Mouse (Mus musculus): ENCODE results near the gene Lingo2.

Gene Lingo2

GRCm38 (mm10) chr4:36951150-36951954 lies at the start of gene Lingo2:
Lingo2 (minus strand) TSS chr4:36951747.
- peak; percentile 63 for DNase-seq (ENCODE audit: low read depth, low spot score)

DNA sequence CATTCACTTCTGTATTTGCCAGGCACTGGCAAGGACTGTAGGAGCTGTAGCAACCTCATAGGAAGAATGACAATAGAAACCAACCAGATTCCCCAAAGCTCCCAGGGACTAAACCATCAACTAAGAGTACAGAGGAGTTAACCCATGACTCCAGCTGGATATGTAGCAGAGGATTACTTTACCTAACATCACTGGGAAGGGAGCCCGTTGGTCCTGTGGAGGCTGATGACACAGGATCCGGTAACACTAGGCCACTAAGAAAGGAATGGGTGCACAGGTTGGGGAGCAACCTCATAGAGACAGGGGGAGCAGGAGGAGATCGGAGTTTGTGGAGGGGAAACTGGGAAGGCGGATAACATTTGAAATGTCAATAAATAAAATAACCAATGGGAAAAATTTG lies 21.8 kb upstream of the Lingo2 start:
- no peak for DNase-seq (ENCODE audit: low read depth, low spot score)

DNA sequence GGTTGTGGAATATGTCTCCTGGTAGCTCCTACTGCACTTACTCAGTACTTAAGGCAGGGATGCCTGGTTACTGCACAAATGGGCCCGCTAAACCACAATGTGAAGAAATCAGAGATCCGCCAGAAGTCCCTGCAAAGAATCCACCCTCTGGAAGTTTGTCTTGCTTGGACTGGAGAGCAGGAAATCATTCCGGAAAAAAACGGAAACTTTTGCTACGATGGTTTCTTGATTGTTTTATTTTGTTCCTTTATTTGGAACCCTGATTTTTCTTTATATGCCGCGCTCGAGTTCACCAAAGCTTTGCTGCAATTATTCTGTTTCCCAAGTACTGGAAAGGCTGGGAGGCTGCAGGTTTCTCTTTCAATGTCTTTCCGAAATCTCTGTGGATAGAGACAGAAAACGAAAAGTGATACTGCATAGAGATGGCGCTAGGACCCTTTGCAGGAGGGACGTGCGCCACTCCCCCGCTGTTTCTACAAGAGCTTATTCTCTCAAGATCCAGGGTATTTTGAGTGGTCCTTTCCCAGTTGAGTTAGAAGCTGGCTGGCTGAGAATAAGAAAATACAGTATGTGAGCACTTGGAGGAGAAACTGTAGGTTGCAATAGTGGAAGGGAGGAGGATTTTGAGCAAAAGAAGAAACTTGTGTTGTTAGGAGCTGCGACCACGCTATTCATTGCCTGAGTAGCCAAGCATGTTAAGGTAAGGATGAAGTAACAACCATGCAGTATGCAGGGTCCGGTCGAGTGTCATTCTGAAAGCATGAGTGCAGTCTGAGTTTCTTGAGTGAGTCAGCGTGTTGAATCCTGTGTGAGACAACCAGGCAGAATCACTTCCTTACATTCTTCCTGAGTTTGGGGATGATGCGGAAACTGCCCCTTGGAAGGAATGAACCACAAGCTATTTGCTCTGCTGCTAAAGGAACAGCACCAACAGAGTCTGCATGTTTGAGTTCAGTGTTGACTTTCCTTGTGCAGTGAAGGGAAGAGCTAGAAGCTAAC lies 1.2 kb upstream of the Lingo2 start:
- peak; percentile 3 for DNase-seq (ENCODE audit: low read depth, low spot score)

DNA sequence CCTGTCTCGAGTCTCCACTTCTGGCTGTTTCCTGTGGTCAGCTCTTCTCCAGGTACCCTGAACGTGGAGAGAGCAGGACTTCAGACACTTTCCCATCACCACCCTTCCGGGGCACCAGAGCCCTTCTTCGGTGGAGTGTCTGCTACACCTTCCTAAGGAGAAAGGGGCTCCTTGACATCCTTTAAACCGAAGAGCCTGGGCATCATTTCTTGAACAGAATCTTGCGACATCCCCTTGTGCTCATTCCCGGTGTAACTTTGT lies 338 bp upstream of the Lingo2 start:
- DNase-seq (ENCODE audit: low read depth, low spot score) = no peak

- DNase-seq (ENCODE audit: low read depth, low spot score) = no peak
Observed at GRCm38 (mm10) chr4:36950790-36951149, 777 bp downstream of the Lingo2 start.

DNA sequence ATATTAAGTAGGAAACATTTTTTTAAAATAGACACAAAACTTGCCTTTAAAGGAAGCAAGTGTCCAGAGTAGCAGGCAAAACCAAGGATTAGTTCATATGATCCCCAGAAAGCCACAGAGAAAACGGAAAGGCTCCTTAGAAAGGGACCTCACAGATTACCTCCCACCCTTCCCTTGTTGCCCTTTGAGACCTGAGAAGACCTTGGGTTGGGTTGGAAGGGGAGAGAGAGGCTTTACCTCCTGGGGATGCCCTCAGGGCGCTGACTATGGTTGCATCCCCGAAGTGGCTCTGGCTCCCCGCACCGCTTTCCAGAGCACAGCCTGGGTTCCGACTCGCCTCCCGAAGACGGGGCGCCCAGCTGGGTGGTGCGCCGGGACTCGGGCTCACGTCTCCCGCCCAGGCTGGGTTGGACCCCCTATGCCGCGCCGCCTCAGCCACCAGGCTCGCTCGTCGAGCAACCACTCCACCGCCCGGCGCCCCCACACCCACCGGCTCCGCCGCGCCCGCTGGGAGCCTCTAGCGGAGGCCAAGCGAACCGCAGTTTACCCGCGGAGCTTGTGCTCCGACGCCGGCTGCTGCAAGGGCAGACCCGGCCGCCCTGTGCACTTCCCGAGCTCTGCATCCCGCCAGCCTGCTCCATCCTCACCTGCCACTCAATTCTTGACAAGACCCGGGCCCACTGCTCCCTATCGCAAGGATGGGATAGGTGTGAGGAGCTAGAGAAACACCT lies 1.4 kb downstream of the Lingo2 start:
- peak; percentile 87 for DNase-seq (ENCODE audit: low read depth, low spot score)

- DNase-seq (ENCODE audit: low read depth, low spot score) = no peak
Observed at GRCm38 (mm10) chr4:36890810-36891209, 60.7 kb downstream of the Lingo2 start.

GRCm38 (mm10) chr4:36890365-36890764 lies 61.2 kb downstream of the Lingo2 start:
- no peak for DNase-seq (ENCODE audit: low read depth, low spot score)

DNA sequence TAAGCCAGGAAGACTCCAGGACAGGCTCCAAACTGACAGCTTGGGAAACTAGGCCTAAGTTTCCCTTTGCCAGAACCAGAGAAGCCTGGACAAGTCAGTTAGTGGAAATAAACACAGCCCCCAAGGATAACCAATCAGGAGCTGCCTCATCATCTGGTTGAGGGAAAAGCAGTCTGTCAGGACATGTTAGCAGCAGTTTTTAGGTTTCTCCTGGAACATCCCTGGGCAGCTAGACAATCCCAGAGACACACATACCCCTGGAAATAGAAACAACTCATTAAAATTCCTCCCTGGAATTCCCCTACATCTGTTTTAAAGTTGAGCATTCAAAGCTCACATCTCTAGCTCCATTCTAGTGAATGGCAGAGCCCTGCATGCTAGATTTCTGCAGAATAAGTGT lies 76.8 kb downstream of the Lingo2 start:
- no peak for DNase-seq (ENCODE audit: low read depth, low spot score)

DNA sequence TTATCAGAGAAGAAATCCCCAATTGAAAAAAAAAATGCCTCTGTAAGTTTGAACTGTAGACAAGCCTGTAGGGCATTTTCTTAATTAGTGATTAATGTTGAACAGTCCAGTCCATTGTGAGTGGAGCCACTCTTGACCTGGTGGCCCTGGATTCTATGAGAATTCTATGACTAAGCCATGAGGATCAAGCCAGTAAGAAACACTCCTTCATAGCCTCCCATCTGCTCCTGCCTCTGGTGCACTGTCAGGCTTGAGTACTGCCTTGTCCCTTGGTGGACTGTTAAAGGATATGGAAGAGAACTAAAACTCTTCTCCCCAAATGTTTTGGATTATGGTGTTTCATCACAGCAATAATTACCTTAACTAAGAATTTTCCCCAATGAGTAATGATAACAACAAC lies 126.6 kb downstream of the Lingo2 start:
- no peak for DNase-seq (ENCODE audit: low read depth, low spot score)

DNA sequence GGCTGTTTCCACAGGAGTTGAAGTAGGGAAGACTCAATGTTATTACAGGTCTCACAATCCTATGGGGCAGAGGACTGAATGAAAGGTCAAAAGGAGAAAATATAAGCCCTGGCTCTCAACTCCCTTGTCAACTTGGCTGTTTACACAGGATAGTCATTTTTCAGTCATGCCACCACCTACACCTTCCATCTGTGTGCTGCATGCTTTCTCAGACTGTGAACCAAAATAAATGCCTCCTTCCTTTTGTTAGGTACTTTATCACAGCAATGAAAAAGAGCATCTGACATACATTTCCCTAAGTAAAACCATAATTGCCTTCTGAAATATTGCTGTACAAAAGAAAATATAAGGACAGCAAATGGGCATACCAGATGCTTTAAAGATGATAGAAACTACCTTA lies 129.6 kb downstream of the Lingo2 start:
- DNase-seq (ENCODE audit: low read depth, low spot score) = no peak

DNA sequence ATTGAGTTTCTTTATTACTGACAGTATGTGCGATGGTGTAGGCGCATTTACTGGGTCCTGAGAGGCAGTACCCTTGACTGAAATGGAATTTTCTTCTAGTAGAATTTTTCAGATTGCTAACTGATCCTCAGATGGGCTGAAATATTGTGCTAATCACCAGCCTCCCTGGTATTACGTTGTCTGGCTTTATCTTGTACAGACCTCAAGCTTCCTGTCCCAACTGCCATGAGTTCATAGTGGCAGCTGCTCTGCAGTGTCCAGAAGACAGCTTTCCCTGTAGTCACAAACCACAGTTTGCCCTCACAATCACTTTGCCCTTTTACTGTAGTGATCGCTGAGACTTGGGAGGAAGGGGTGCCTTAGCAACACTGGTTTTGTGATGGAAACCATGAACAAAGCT lies 176.5 kb downstream of the Lingo2 start:
- DNase-seq (ENCODE audit: low read depth, low spot score) = no peak

DNA sequence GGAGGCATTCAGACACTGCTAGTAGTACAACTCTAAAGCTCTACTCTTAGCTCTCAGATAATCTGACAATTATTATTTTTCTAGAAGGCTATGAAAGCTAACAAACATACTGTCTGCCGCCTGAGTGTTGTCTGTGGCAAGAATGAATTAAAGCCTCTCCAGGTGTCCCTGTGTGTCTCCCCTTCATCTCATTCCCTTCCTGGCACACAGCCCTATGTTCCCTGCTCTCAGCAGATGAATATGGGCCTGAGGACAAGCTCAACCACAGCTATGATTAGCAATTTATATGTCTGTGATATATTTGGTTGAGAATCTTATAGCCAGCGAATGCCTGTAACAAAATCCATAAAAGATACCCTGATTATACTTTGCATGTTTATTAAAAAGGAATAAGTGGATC lies 220.9 kb downstream of the Lingo2 start:
- no peak for DNase-seq (ENCODE audit: low read depth, low spot score)

DNA sequence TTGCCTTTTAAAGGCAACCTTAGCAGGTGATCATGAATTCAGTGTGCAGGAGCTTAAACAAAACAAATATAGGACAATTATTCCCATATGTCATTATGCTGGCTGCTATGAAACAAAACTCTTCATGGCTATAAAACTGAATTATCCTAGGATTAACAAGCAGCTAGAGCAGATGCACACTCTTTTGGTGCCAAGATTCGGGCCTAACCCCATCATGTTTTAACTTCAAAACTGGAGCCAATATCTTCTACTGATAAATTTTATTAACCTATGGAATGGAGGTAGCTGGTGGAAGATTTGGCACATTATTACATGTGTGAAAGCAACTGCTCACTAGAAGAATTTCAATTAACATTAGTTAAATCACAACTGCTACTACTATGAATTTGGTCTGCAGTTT lies 235.1 kb downstream of the Lingo2 start:
- DNase-seq (ENCODE audit: low read depth, low spot score) = no peak

DNA sequence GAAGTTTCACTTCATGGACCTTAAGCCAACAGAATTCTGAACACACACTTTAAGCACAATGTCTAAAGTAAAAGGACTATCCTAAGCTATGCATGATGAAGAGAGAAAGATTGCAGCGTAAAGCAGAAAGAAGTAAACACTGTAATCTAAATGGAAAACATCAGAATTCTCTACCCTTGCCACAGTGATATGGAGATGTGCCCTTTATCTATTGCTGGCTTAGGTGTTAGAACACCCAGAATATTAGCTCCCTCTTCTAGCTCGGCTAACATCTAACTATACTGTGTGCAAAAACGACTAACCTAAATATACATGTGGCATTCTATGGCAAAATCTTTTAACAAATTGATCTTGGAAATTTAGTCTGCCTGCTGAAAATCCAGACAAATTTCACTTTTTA lies 252.7 kb downstream of the Lingo2 start:
- no peak for DNase-seq (ENCODE audit: low read depth, low spot score)

DNA sequence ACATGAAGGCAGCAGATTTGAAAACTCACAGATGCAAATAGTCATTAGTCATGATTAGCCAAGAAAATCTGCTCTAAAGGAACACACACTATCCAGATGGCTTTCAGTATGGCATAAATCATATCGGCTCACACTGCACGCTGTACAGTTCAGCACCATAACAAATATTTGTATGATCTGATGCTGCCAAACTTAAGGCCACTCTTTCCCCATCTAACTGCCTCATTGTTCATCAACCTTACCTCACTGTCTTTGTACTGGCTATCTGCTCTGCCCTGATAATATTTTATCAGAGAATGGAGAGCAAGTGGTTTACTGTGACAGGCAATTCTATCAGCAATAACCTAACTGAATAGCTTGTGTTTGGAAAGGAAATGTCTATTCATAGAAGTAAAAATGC lies 254.7 kb downstream of the Lingo2 start:
- DNase-seq (ENCODE audit: low read depth, low spot score) = no peak

DNA sequence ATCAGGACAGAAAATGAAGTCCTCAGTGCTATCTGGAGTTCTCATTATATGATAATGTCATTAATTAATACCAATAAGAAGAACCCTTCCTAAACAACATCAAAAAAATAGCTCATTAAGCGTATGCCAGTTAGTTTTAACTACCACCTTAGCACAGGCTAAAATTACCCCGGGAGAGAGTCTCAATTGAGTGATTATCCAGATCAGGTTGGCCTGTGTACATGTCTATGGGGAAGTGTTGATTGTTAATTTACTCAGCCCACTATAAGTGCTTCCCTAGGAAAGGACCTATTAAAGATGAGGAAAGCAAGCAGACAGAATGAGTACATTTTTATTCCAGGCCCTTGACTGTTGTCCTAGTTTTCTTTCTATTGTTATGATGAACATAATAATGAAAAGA lies 291.6 kb downstream of the Lingo2 start:
- no peak for DNase-seq (ENCODE audit: low read depth, low spot score)

- DNase-seq (ENCODE audit: low read depth, low spot score) = no peak
Observed at GRCm38 (mm10) chr4:36647753-36648152, 303.8 kb downstream of the Lingo2 start.

DNA sequence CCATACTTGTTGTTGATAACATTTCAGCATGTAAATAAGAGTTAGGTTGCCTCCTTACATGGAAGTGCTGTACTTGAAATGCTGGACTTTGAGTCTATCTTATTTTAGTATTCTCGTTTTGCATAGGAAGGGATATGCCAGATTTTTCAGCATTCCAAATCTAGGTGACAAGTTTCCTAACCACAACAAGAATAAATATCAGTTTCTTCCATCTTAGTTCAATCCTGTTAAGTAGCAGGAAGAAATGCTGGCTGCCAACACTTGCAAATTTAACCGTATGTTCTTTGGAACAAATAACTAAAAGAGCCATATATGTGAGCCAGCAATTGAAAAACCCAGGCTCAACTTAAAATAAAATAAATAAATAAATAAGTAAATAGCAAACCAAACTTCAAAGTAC lies 315.9 kb downstream of the Lingo2 start:
- DNase-seq (ENCODE audit: low read depth, low spot score) = no peak

GRCm38 (mm10) chr4:36576801-36577200 lies 374.7 kb downstream of the Lingo2 start:
- DNase-seq (ENCODE audit: low read depth, low spot score) = no peak

- DNase-seq (ENCODE audit: low read depth, low spot score) = no peak
Observed at GRCm38 (mm10) chr4:36576256-36576655, 375.3 kb downstream of the Lingo2 start.

GRCm38 (mm10) chr4:36566544-36566943 lies 385.0 kb downstream of the Lingo2 start:
- DNase-seq (ENCODE audit: low read depth, low spot score) = no peak
